8 mouse cellular contexts compared by ENCODE assay signal in the genomic region with DNA sequence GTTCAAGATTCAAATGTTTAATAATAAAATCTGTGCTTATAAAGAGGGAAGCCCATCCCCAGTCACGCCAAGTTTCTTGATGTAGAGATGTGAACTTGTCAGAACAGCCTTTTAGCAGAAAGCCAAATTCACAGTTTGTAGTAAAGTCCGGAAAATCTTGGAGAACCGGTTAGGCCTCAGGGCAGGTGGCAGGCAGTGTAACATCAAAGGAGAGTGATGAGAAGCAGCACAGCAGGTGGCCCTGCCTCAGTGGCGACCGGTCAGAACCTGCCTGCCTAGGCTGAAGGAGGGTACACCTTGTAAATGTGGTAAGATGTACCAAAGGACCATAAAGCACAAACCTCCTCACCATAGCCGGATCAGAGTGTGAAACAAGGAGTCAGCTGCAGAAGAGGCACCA. TPM values are rescaled to one million over a fixed set of nuclear protein-coding genes. Genes with fewer than 3 reads are reported as not detected.
DNase-seq lines count a peak whose midpoint lies in the region; ATAC-seq and TF ChIP-seq lines count a peak whose summit lies in the region.
"Not testable (repeated sequence)": the region's sequence is repeated elsewhere in the genome, so short reads cannot be mapped to it uniquely, and the experiment has no call there.

No protein-coding gene starts in this region.

- not testable (repeated sequence) for TF ChIP-seq POLR2A in ES-Bruce4 (IDR thresholded peaks at IDR 0.05; ENCODE audit: insufficient read depth, low read length)

- peak; percentile 33 for DNase-seq in ES-E14 (ENCODE audit: low read depth, low spot score)
- DNase-seq in WW6 (ENCODE audit: low read depth, low spot score): peak; percentile 4
- peak; percentile 12 for DNase-seq in embryo, embryonic 10 days (ENCODE audit: low spot score)
- peak; percentile 23 for DNase-seq in embryonic facial prominence, embryonic 11.5 days (ENCODE audit: low spot score)
- DNase-seq in lung, embryonic 14.5 days: peak; percentile 46
- peak; percentile 4 for DNase-seq in urinary bladder, postnatal 14 days (ENCODE audit: low spot score)

- H3K4me1 ChIP-seq in ES-Bruce4 (ENCODE audit: control insufficient read depth, insufficient read depth, low read length); embryonic facial prominence, embryonic 11.5 days (ENCODE audit: control insufficient read depth, insufficient read depth, low read length); embryonic facial prominence, embryonic 15.5 days; lung, embryonic 14.5 days (ENCODE audit: insufficient read depth): not testable (repeated sequence)
- H3K4me1 ChIP-seq in ES-E14 (ENCODE audit: control insufficient read depth in 2 of 2, insufficient read depth in 2 of 2, low read length in 2 of 2, poor library complexity in 1 of 2): peaks cover 4 to 11% of the 10 kb centered on the region in 2 experiments; a peak in 2 of 4 replicates

- H3K36me3 ChIP-seq in ES-Bruce4 (ENCODE audit: control insufficient read depth, insufficient read depth, low read length, poor library complexity, severe bottlenecking); ES-E14 (ENCODE audit: control insufficient read depth, insufficient read depth, low read length, poor library complexity, severe bottlenecking); embryonic facial prominence, embryonic 11.5 days (replicated peaks; ENCODE audit: control insufficient read depth, insufficient read depth, low read depth, low read length); embryonic facial prominence, embryonic 15.5 days; lung, embryonic 14.5 days (ENCODE audit: insufficient read depth): not testable (repeated sequence)

- 62% methylated on average over 6 of the region's 6 CpGs for WGBS in embryonic facial prominence, embryonic 11.5 days
- 45% methylated on average over 6 of the region's 6 CpGs for WGBS in embryonic facial prominence, embryonic 15.5 days
- 44% methylated on average over 6 of the region's 6 CpGs for WGBS in lung, embryonic 14.5 days

- not testable (repeated sequence) for H3K27me3 ChIP-seq in ES-Bruce4 (ENCODE audit: control insufficient read depth, insufficient read depth, low read length, poor library complexity, severe bottlenecking); embryonic facial prominence, embryonic 11.5 days (ENCODE audit: control insufficient read depth, insufficient read depth, low read length); embryonic facial prominence, embryonic 15.5 days; lung, embryonic 14.5 days (ENCODE audit: insufficient read depth, low read length)

- H3K9ac ChIP-seq in ES-Bruce4 (ENCODE audit: low read depth, poor library complexity, severe bottlenecking); ES-E14 (ENCODE audit: insufficient read depth, low read depth, low read length, poor library complexity, severe bottlenecking); embryonic facial prominence, embryonic 11.5 days (replicated peaks; ENCODE audit: low read length); embryonic facial prominence, embryonic 15.5 days; lung, embryonic 14.5 days: not testable (repeated sequence)

- not testable (repeated sequence) for TF ChIP-seq CTCF in ES-Bruce4 (IDR thresholded peaks at IDR 0.05; ENCODE audit: low read depth, low read length); lung, embryonic 14.5 days (IDR thresholded peaks at IDR 0.05; ENCODE audit: low read depth)

- H3K4me2 ChIP-seq in embryonic facial prominence, embryonic 11.5 days (ENCODE audit: low read depth, low read length); embryonic facial prominence, embryonic 15.5 days (replicated peaks); lung, embryonic 14.5 days: not testable (repeated sequence)

- H3K4me3 ChIP-seq in ES-Bruce4 (ENCODE audit: low read depth, low read length); ES-E14 (ENCODE audit: insufficient read depth in 1 of 2, low read depth in 1 of 2, low read length in 2 of 2, poor library complexity in 1 of 2, severe bottlenecking in 1 of 2); embryonic facial prominence, embryonic 11.5 days (ENCODE audit: low read depth, low read length); embryonic facial prominence, embryonic 15.5 days (replicated peaks); lung, embryonic 14.5 days (ENCODE audit: low read depth, low read length): not testable (repeated sequence)

- in situ Hi-C loops in ES-E14 (cut with MboI; ENCODE audit: low sequenced_read_pairs in 2 of 2, unreplicated experiment in 2 of 2): not testable (repeated sequence)

- TF ChIP-seq EP300 in ES-Bruce4 (IDR thresholded peaks at IDR 0.05; ENCODE audit: insufficient read depth, low read depth, low read length): peak; percentile 78

- ATAC-seq in embryonic facial prominence, embryonic 11.5 days (replicated peaks; ENCODE audit: insufficient number of reproducible peaks, low FRiP score, low TSS enrichment, low read depth); embryonic facial prominence, embryonic 15.5 days (ENCODE audit: insufficient number of reproducible peaks, low FRiP score, low TSS enrichment, low read depth): not testable (repeated sequence)
- ATAC-seq in lung, embryonic 14.5 days (ENCODE audit: insufficient read depth): peak; percentile 49; the same call in 1 of the 2 replicates

- not testable (repeated sequence) for H3K9me3 ChIP-seq in ES-Bruce4 (replicated peaks; ENCODE audit: control insufficient read depth, insufficient read depth, low read length, poor library complexity, severe bottlenecking); ES-E14 (ENCODE audit: control insufficient read depth, insufficient read depth, low read depth, low read length); embryonic facial prominence, embryonic 11.5 days (replicated peaks; ENCODE audit: control insufficient read depth, low read length); embryonic facial prominence, embryonic 15.5 days (replicated peaks); lung, embryonic 14.5 days (ENCODE audit: low read depth, low read length)

- H3K27ac ChIP-seq in ES-Bruce4 (ENCODE audit: insufficient read depth, low read length); ES-E14 (ENCODE audit: insufficient read depth, low read depth, low read length, poor library complexity, severe bottlenecking); embryonic facial prominence, embryonic 11.5 days (replicated peaks; ENCODE audit: low read depth, low read length); lung, embryonic 14.5 days (ENCODE audit: low read depth): not testable (repeated sequence)
- H3K27ac ChIP-seq in embryonic facial prominence, embryonic 15.5 days (replicated peaks): 0 out of 2 replicates have a peak overlapping the region, but pooled peaks have one; percentile 51

RNA-seq across cellular contexts. Expression of a gene that starts 4.7 kb away (rescaled TPM):
- polyA plus RNA-seq in ES-Bruce4 (2011; ENCODE audit: insufficient read depth, insufficient read length, low read depth, missing spikeins): 0.88 and 1.1 TPM in 2 replicates
- 0.69 and 0.94 TPM in 2 replicates for total RNA-seq in ES-E14 (2012; rRNA removed)
- polyA plus RNA-seq in embryonic facial prominence, embryonic 11.5 days (2014; fragmentation: Nextera tagmentation; extraction: Ambion mirVana): 8.6 and 9.6 TPM in 2 replicates
- polyA plus RNA-seq in embryonic facial prominence, embryonic 15.5 days (2015; fragmentation: Nextera tagmentation; extraction: Ambion mirVana): 7.4 TPM in 2 replicates
- polyA plus RNA-seq in lung, embryonic 14.5 days (2014; fragmentation: Nextera tagmentation; extraction: Ambion mirVana): 6.2 and 6.9 TPM in 2 replicates
